In the genomic region with DNA sequence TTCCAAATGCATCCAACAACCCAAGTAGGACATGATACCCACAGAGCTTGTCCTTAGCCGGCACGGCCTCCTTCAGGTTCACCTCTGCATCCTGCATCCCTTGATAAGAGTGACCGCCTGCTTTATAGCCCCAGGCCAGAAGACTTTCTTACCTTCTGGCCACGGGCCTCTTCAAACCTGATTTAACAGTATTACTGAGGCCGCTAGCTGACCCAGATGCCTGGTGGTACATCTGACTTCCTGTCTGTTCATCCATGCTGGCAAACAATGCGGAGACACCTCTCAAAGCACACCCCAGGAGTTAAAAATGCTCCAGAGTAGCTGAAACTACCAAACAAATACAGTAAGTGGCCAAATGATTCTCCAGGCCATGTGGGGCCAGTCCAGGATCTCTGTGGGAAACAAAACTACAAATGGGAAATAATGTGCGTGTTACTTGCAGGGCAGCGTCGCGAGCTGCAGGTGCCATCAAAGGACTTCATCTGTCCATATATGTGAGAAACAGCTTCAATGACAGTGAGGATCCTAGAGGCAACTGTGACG, we compare ENCODE assay signal across 15 mouse cellular contexts. TPM values are rescaled to one million over a fixed set of nuclear protein-coding genes. Genes with fewer than 3 reads are reported as not detected.
"Had no signal": no experiment of that assay in that cellular context is flagged by ENCODE, and none has a peak within 500 bp of the region (broad histone marks: within the 10 kb centered on the region; RNA-seq: fewer than 3 reads in every experiment).

No protein-coding gene starts in this region.

- H3K27me3 ChIP-seq: limb, embryonic 12.5 days had no signal

- H3K9ac ChIP-seq: limb, embryonic 12.5 days; liver, embryonic 14.5 days; neural tube, embryonic 13.5 days had no signal

- DNase-seq: kidney, adult 9 months; kidney, postnatal 36 days; layer of hippocampus, adult 9-11 months; layer of hippocampus, postnatal 36 days; lung, adult 18-20 months; retina, postnatal 1 day; right cerebral cortex, postnatal 4 days; spleen, adult 18-20 months; thymus, adult 18-20 months; thymus, postnatal 14 days had no signal

- H3K27ac ChIP-seq: kidney, postnatal 0 days; limb, embryonic 12.5 days; liver, embryonic 14.5 days; neural tube, embryonic 13.5 days had no signal

- H3K4me3 ChIP-seq: limb, embryonic 12.5 days; neural tube, embryonic 13.5 days had no signal

- H3K4me2 ChIP-seq: limb, embryonic 12.5 days; neural tube, embryonic 13.5 days had no signal

- H3K9me3 ChIP-seq: limb, embryonic 12.5 days; neural tube, embryonic 13.5 days had no signal

RNA-seq across cellular contexts. Expression of a gene that starts 38.6 kb away (rescaled TPM):
- total RNA-seq: megakaryocyte-erythroid progenitor cell, adult 5-6 weeks had no signal
